Mouse (Mus musculus) left cerebral cortex, postnatal 36 days (tissue): ENCODE results near the gene Fasn. TPM values are rescaled to one million over a fixed set of nuclear protein-coding genes. Genes with fewer than 3 reads are reported as not detected.
"Not testable (repeated sequence)": the region's sequence is repeated elsewhere in the genome, so short reads cannot be mapped to it uniquely, and the experiment has no call there.

ENCODE experiments used
- DNase-seq, 2 experiments: peaks; one replicate each; pipeline ENCODE4 v3.0.0; 2021 to 2022; ENCODE audit warnings: low spot score in 2 of 2, mixed read lengths in 1 of 2
- intact Hi-C: fragments of 180-260 bp; cut with DNase I; formaldehyde crosslinking; loops from one replicate; pipeline ENCODE4 v1.15.1; 2025
- total RNA-seq, 2 experiments: library from RNA; stranded (reverse); gene quantifications; 2 replicates each; pipeline ENCODE4 v1.2.3; 2021

Gene Fasn
- total RNA-seq, 2 experiments from 2014 or later = 182 to 190 TPM

DNA sequence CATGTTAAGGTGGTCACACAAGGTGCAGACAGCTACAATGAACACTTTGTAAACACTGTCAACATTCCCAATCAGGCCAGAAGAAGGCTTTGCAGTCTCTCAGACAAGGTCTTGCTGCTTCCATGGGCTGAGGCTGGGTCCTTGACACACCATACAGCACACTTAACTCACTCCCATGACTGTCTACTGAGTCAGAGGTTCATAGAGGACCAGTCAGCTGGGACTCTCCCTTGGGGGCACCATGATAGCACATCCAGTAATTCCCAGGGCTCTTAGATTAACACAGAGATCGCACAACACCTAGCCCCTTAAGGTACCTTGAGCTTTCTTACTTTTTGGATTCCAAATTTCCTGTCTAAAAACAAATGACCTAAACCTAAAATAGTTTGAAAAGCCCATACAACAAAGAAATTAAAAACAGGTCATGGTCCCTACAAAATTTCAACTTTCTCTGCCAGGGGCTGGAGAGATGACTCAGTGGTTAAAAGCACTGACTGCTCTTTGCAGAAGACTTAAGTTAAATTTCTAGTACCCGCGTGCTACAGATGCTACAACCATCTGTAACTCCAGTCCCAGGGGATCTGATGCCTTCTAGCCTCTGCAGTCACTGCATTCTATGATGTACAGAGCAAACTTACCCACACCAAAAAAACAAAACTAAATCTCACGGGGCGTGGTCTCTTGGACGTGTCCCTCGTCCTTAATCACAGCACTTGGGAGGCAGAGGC lies 50.7 kb downstream of the Fasn start:
- intact Hi-C loops = loop anchor here (10.0 kb wide), 1 partner anchor 119 kb away; no protein-coding TSS in a partner anchor
- DNase-seq = no peak

GRCm38 (mm10) chr11:120772749-120773148 lies 51.6 kb downstream of the Fasn start:
- DNase-seq = no peak
- intact Hi-C loops = loop anchor here (10.0 kb wide), 1 partner anchor 118 kb away; no protein-coding TSS in a partner anchor

GRCm38 (mm10) chr11:120768206-120768605 lies 56.1 kb downstream of the Fasn start:
- no peak for DNase-seq
- intact Hi-C loops = no loop called here

GRCm38 (mm10) chr11:120767023-120767422 lies 57.3 kb downstream of the Fasn start:
- intact Hi-C loops = not testable (repeated sequence)

GRCm38 (mm10) chr11:120763121-120763999 lies 61.0 kb downstream of the Fasn start:
- DNase-seq, intact Hi-C loops: not testable (repeated sequence)

More at GRCm38 (mm10) chr11:120767023-120767422, 57.3 kb downstream of the Fasn start:
- not testable (repeated sequence) for DNase-seq

GRCm38 (mm10) chr11:120762672-120763041 lies 61.7 kb downstream of the Fasn start, which contains the start of gene Hmga1b:
TSS of gene Hmga1b (plus strand) at chr11:120762794.
- DNase-seq, intact Hi-C loops: not testable (repeated sequence)

DNA sequence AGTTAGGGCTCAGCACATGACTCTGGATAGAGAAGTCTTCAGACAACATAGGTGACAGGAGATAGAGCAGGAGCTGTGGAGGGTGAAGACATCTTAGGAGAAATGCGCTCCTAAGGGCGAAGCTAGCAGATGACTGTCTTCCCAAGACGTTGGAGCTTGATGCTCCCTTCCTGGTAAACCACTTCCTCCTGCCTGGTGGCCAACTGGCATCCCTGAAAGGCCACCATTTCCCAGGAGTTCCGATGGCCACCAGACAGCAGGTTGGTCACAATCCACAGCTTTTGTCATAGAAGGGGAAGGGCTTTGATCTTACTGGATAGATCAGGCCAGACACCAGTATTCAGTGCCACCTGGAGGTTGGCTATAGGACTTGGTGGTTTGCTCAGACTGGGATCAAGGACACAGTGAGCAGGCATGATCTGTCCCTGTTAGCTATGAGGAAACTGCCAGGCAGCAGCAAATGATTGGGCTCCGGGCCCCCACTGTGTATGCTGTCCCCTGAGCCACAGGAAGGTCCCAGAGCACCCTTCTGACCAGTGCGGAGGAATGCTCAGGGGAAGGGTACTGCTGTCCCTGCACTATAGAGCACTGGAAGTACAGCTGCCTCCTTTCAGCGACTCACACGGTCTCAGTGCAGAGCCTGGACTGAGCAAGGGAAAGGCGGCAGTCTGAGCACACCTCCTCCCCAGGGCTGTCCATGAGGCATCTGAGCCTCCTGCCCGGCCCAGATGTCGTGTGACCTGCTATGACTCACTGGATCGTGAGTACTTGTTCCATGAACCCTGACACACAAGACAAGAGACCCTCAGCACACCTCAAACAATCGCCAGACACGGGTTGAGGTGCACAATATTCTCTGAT lies 62.3 kb downstream of the Fasn start:
- intact Hi-C loops = no loop called here
- no peak for DNase-seq

- intact Hi-C loops = no loop called here
- no peak for DNase-seq
Observed at GRCm38 (mm10) chr11:120760236-120760635, 64.1 kb downstream of the Fasn start.

Other genes starting within 250 kb of the Fasn start
- 100 to 1,000 TPM; 304 to 344 TPM for gene Arhgdia, start 242.9 kb downstream of the Fasn start, total RNA-seq
- 10 to 100 TPM; 59.7 to 67.5 TPM for gene Alyref, start 226.2 kb downstream of the Fasn start, total RNA-seq
- gene Anapc11, start 226.1 kb downstream of the Fasn start, total RNA-seq = 10 to 100 TPM; 91.4 to 99.7 TPM
- 1 to 10 TPM in 1 of 2 experiments, not detected in 1; 1.2 TPM for gene Npb, start 216.1 kb downstream of the Fasn start, total RNA-seq
- 100 to 1,000 TPM; 115 to 135 TPM for gene Pcyt2, start 206.6 kb downstream of the Fasn start, total RNA-seq
- gene Sirt7, start 199.3 kb downstream of the Fasn start, total RNA-seq = 10 to 100 TPM; 37.8 to 43.3 TPM
- 100 to 1,000 TPM in 1 of 2 experiments, 10 to 100 TPM in 1; 76.5 to 103 TPM for gene Mafg, start 190.9 kb downstream of the Fasn start, total RNA-seq
- gene Pycr1, start 180.8 kb downstream of the Fasn start, total RNA-seq = 1 to 10 TPM; 2.9 to 3.9 TPM
- 10 to 100 TPM in 1 of 2 experiments, 1 to 10 TPM in 1; 8.2 to 11.9 TPM for gene Myadml2, start 176.4 kb downstream of the Fasn start, total RNA-seq
- gene Notum, start 163.4 kb downstream of the Fasn start, total RNA-seq = 1 to 10 TPM; 5.6 to 6.6 TPM
- 10 to 100 TPM; 53.1 to 56.9 TPM for gene Aspscr1, start 151.6 kb downstream of the Fasn start, total RNA-seq
- 10 to 100 TPM; 18.1 to 19.2 TPM for gene Cenpx, start 110.8 kb downstream of the Fasn start, total RNA-seq
- gene Lrrc45, start 110.6 kb downstream of the Fasn start, total RNA-seq = 10 to 100 TPM; 41.9 to 66.1 TPM
- 10 to 100 TPM; 34.7 to 39.9 TPM for gene Rac3, start 103.1 kb downstream of the Fasn start, total RNA-seq
- 10 to 100 TPM in 1 of 2 experiments, 1 to 10 TPM in 1; 8.7 to 10.3 TPM for gene Dcxr, start 97.3 kb downstream of the Fasn start, total RNA-seq
- gene Cbr2, start 92.4 kb downstream of the Fasn start, total RNA-seq = 1 to 10 TPM in 1 of 2 experiments, under 1 TPM in 1; 0.32 to 1.6 TPM
- 10 to 100 TPM; 23.4 to 34.8 TPM for gene Hmga1b, start 61.8 kb downstream of the Fasn start, total RNA-seq
- gene Rfng, start 40.3 kb downstream of the Fasn start, total RNA-seq = 10 to 100 TPM; 63.7 to 65.9 TPM
- gene Gps1, start 40.3 kb downstream of the Fasn start, total RNA-seq = 100 to 1,000 TPM; 130 to 153 TPM
- gene Dus1l, start 28.1 kb downstream of the Fasn start, total RNA-seq = 10 to 100 TPM; 39.4 to 42.4 TPM
- gene Ccdc57, start 108.3 kb upstream of the Fasn start, total RNA-seq = 10 to 100 TPM in 1 of 2 experiments, 1 to 10 TPM in 1; 6.2 to 10.7 TPM
- gene Slc16a3, start 123.9 kb upstream of the Fasn start, total RNA-seq = 1 to 10 TPM; 3.5 to 5.5 TPM
- 100 to 1,000 TPM; 113 to 115 TPM for gene Csnk1d, start 166.8 kb upstream of the Fasn start, total RNA-seq
- gene Cd7, start 214.9 kb upstream of the Fasn start, total RNA-seq = 1 to 10 TPM; 2.1 TPM
- gene Sectm1b, start 239.0 kb upstream of the Fasn start, total RNA-seq = not detected